Mouse (Mus musculus) frontal cortex, postnatal 10 days (tissue): ENCODE data around the gene Mars2.

Experiments used
- DNase-seq, 2 experiments: peaks; one replicate each; pipeline ENCODE4 v3.0.0; 2022; ENCODE audit warnings: low spot score in 2 of 2, mixed read lengths in 1 of 2

Mars2 gene

GRCm38 (mm10) chr1:55221352-55221751, 15.6 kb upstream of the Mars2 start:
- no peak for DNase-seq

DNA sequence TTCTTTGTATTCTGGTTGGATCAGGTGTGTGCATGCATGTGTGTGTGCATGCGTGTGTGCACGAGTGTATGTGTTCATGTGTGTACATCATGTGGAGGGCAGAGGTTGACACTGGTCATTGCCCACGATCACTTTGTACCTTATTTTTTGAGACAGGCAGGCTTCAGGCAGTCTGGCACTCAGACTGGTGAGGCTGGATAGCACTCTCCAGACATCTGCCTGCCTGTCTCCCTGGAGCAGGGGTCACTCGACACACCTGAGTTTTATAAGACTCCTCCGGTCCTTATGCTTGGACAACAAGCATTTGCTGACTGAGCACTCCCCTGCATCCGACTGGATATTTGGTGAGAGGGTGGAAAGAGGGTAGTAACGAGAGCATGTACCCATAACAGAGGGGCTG, 14.0 kb upstream of the Mars2 start:
- DNase-seq = no peak

DNA sequence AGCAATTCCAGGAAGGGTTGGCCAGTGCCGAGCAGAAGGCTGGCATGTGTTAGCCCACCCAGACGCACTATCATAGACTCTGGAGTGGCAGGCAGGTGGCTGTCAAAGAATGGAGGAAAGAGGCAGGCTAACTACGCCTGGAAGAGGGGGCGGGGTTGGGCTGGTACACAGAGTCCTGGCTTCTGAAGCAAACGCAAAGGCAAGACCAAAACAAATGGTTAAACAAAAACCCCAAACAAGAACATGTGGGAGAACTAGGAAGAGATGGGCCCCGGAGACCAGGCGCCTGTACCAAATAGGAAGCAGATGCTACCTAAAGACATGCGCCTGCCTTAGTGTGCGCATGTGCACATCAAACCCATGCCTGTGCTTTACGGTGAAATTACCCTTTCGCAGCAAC, 12.9 kb upstream of the Mars2 start:
- no peak for DNase-seq

DNA sequence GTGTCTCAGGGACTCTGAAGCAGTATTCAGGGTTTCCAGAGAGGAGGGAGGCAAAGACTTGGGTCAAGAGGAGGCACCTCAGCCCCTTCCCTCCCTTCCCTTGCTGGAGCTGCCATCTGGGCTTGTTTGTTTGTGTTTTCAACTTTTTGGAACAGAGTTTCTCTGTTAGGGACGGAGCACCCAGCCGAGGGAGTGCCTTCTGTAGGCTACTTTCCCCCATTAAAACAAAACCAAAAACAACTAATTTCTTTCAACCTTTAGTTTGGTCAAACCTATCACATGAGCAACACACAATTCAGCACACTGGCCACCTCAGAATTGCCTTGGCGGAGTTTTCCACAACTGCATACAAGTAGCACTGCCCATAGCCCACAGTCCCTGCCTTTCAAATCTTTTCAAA, 11.6 kb upstream of the Mars2 start:
- no peak for DNase-seq

DNA sequence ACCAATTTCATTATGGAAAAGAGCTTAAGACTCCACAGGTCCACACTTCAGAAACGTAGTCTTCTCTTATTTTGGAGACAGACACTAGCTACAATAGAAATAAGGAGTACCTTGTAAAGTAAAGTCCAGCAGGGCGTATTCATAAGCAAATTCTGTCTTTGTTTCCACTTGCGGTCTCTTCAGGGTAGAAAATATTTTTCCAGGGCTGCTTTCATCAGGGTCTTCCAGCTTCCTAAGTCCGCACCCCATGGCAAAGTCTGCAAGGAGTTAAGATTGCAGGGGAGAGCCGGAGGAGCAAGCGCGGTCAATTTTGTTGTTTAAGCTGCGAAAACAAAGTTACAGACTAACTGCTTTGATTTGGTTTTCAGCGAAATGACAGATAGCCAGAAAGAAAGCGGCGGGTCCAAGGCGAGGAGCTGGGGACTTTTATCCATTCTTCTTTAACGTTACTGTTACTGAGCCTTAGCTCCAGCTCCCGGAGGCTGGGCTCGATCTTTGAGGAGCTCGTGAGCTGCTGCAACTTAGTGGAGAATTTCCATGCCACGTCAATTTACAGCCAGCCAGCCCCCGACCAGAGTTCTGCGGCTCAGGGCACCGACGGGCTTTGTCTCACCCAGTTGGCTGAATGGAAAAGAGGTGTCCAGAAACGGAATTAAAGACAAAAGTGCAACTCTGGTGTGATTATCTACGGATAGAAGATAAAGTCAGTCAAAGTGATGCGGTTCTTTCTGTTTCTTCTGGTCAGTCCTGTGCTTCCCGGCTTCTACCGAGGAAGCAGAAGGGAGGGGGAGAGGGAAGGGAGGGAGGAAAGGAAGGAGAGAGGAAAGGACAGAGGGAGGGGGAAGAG, 10.7 kb upstream of the Mars2 start, which contains the start of gene Rftn2:
Rftn2 (minus strand) TSS at position 772 of the 847 bp plus-strand sequence.
- no peak for DNase-seq

GRCm38 (mm10) chr1:55227376-55227775, 9.6 kb upstream of the Mars2 start:
- DNase-seq = no peak

DNA sequence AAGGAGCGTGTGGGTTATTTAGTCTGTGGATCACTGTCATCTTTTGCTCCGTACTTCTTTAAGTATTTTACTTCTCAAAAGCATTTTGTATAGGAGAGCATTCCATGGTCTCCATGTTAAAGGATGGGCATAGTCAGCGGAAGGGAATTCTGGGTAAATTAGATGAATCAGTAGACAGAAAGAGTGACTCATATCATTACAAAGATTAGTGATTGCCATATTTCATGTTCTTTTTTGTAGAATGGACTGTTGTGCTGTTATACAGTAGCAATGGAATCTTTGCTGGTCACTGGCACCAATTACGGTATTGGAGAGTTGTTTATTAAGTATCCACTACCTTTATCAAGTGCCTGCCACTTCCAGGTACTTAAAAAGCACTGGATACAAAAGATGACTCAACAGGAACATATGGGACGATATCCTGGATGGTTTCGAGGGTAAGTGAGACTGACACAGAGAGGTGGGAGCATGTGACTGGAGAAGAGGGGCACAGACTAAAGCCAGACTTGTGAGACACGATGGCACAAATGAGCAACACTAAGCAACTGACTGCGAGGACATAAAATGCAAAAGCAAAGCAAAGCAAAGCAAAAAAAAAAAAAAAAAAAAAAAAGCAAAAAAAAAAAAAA, 8.6 kb upstream of the Mars2 start:
- DNase-seq = no peak

DNA sequence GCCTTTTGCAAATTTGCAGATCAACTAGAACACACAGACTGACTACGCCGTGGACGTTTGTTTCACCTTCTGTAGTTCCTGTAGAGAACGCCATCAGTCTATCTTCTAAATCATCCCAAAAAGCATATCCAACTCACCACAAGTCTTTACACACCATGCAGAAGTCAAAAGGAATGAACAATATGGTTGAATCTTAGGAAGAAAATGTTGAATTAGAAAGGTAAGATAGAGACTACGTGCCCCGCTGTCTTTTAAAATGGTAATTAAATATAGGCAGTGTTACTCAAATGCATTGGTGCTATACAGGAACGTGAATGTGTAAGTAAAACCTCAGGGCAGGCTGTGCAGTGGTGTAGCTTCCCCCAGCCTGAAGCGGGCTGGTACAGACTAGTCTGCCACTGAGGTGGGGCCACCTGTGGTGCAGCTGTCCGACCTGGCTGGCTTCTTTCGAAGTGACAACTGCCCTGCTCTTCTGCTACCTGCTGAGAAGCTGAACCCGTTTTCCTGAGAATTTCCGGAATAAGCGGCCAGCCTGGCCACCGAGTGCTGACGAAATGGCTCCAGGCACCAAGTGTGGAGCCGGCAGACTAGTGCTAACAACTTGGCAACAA, 2.0 kb upstream of the Mars2 start:
- DNase-seq = no peak

DNA sequence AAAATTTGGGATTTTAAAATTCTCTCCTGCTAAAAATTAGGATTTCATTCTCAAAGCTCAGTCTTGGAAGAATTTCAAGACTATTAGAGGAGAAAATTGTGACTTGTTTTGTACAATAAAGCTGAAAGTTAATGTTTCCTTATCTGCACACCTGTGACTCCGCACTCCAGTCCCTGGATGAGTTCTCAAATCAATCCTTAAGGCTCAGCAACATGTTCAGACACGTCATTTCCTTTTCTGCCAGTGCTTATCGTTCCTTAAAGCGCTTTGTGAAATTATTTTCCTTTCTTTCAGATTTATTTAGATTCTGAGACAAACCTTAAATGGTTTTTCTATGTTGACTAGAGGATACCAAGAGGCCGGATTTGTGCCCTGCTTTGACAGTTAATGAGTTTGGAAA, 490 bp upstream of the Mars2 start:
- DNase-seq = no peak

DNA sequence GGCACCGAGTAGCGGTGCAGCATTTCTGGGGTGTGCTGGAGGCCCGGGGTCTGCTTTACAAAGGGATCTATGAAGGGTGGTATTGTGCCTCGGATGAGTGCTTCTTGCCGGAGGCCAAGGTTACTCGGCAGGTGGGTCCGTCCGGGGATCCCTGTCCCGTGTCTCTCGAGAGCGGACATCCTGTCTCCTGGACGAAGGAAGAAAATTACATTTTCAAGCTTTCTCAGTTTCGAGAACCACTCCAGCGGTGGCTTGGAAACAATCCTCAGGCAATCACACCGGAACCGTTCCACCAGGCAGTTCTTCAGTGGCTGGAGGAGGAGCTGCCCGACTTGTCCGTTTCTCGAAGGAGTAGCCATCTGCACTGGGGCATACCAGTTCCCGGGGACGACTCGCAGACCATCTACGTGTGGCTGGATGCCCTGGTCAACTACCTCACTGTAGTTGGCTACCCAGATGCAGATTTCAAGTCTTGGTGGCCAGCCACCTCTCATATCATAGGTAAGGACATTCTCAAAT, 725 bp downstream of the Mars2 start:
- DNase-seq = no peak

DNA sequence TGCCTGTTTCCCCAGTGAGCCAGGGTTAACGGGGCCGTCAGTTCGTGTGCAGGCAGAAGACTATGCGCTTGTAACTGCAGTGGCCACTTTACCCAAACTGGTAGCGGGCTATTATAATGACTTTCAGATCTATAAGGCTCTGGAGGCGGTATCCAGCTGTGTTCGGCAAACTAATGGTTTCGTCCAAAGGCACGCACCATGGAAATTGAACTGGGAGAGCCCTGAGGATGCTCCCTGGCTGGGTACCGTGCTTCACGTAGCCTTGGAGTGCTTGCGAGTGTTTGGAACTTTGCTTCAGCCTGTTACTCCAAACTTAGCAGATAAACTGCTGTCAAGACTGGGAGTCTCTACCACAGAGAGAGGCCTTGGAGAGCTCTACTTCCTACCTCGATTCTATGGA, 1.5 kb downstream of the Mars2 start:
- DNase-seq = no peak

- no peak for DNase-seq
Measured at GRCm38 (mm10) chr1:55239237-55239636, 2.3 kb downstream of the Mars2 start.

DNA sequence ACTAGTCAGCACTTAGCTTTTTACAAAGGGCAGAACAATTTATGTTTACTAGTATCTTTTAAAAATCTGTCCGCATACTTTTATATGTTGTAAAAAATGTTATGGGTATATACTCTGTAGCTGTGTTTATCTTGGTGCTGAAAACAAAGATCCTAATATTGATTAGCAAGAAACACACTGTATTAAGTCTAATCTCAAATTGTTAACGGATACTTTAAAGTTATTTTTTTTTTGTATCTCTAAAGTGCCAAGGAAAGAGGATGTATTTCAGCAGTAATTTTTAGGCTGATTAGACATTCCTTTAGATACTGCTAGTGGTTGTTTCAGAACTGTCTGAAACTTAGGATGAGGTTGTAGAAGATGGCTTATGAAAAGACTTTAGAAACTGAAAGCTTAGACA, 9.4 kb downstream of the Mars2 start:
- DNase-seq = no peak

DNA sequence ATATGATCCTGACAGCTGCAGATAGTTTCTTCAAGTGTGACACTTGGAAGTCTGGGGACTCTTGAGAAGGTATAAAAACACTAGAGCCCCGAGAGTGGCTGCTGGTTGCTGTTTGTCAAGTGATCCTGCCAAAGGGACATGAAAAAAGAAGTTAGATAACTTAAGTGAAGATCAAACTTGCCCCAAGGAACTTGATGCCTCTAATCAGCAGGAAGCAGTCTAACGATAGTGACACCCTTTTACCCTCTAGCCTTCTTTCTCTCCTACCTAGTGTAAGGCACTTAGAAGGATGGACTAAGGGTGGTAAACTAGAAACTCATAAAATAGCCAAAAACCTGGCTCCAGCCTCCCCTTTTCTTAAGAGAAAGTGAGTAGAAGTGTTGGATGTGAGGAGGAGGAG, 27.4 kb downstream of the Mars2 start:
- DNase-seq = no peak

- no peak for DNase-seq
Measured at GRCm38 (mm10) chr1:55265447-55265846, 28.5 kb downstream of the Mars2 start.

GRCm38 (mm10) chr1:55279081-55279480, 42.1 kb downstream of the Mars2 start:
- DNase-seq = no peak
